Mouse (Mus musculus) MEL (cell line): ENCODE results near the gene Dagla.

ENCODE experiments used
- CHD2 ChIP-seq: IDR thresholded peaks from 2 replicates; pipeline ENCODE4 v1.6.1; 2011; ENCODE audit warnings: low read length, improper control_type of control experiment
- CTCF ChIP-seq, 3 experiments: IDR thresholded peaks in 2 of 3; conservative IDR thresholded peaks in 1 of 3; 2 replicates each; pipeline ENCODE4 v1.5.1; 2011 to 2012; ENCODE audit warnings: low read length in 3 of 3, low read depth in 2 of 3, mild to moderate bottlenecking in 2 of 3, improper control_type of control experiment in 1 of 3, inconsistent platforms in 1 of 3, mixed read lengths in 1 of 3, moderate library complexity in 1 of 3; ENCODE audit not compliant: control insufficient read depth in 1 of 3, insufficient read depth in 1 of 3, poor library complexity in 1 of 3, severe bottlenecking in 1 of 3
- E2F4 ChIP-seq: IDR thresholded peaks from 2 replicates; pipeline ENCODE4 v1.6.1; 2011; ENCODE audit warnings: low read depth, low read length, improper control_type of control experiment, borderline replicate concordance
- ELF1 ChIP-seq: IDR thresholded peaks from 2 replicates; pipeline ENCODE4 v1.6.1; 2014; ENCODE audit warnings: low read depth, mild to moderate bottlenecking, inconsistent platforms, low read length, improper control_type of control experiment, moderate library complexity
- EP300 ChIP-seq, 2 experiments: IDR thresholded peaks; 2 replicates each; pipeline ENCODE4 v1.6.1; 2011; ENCODE audit warnings: improper control_type of control experiment in 2 of 2, low read length in 2 of 2, low read depth in 1 of 2, mild to moderate bottlenecking in 1 of 2
- GATA1 ChIP-seq: IDR thresholded peaks from 2 replicates; pipeline ENCODE4 v1.6.1; 2011; ENCODE audit warnings: low read depth, low read length, improper control_type of control experiment
- MAX ChIP-seq: IDR thresholded peaks from 2 replicates; pipeline ENCODE4 v1.6.1; 2011; ENCODE audit warnings: low read length, improper control_type of control experiment
- MAZ ChIP-seq: IDR thresholded peaks from 2 replicates; pipeline ENCODE4 v1.6.1; 2012; ENCODE audit warnings: low read depth, mild to moderate bottlenecking, inconsistent platforms, low read length, improper control_type of control experiment
- NRF1 ChIP-seq: IDR thresholded peaks from 2 replicates; pipeline ENCODE4 v1.6.1; 2014; ENCODE audit warnings: low read depth, mild to moderate bottlenecking, inconsistent platforms, low read length, improper control_type of control experiment, moderate library complexity; ENCODE audit not compliant: poor library complexity, insufficient read depth, severe bottlenecking
- POLR2A ChIP-seq, 2 experiments: IDR thresholded peaks; 2 replicates each; pipeline ENCODE4 v1.6.1; 2011 to 2012; ENCODE audit warnings: low read length in 2 of 2, mild to moderate bottlenecking in 2 of 2, control low read depth in 1 of 2, improper control_type of control experiment in 1 of 2, low read depth in 1 of 2, moderate library complexity in 1 of 2; ENCODE audit not compliant: control insufficient read depth in 1 of 2, insufficient read depth in 1 of 2, poor library complexity in 1 of 2
- ZC3H11A ChIP-seq: IDR thresholded peaks from 2 replicates; pipeline ENCODE4 v1.6.1; 2012; ENCODE audit warnings: low read depth, mild to moderate bottlenecking, inconsistent platforms, low read length, improper control_type of control experiment
- ZMIZ1 ChIP-seq: IDR thresholded peaks from 2 replicates; pipeline ENCODE4 v1.6.1; 2012; ENCODE audit warnings: low read depth, mild to moderate bottlenecking, inconsistent platforms, low read length, improper control_type of control experiment, moderate library complexity

GRCm38 (mm10) chr19:10225767-10226166 is 78.9 kb downstream of the Dagla start:
- TF ChIP-seq POLR2A (IDR thresholded peaks at IDR 0.05; ENCODE audit: control insufficient read depth in 1 of 2, insufficient read depth in 1 of 2, low read depth in 1 of 2, low read length in 2 of 2, poor library complexity in 1 of 2): no peak
- TF ChIP-seq CTCF (IDR thresholded peaks at IDR 0.05 in 2 of 3, conservative IDR thresholded peaks at IDR 0.05 in 1 of 3; ENCODE audit: control insufficient read depth in 1 of 3, insufficient read depth in 1 of 3, low read depth in 2 of 3, low read length in 3 of 3, poor library complexity in 1 of 3, severe bottlenecking in 1 of 3): no peak
- no peak for TF ChIP-seq EP300 (IDR thresholded peaks at IDR 0.05; ENCODE audit: low read depth in 1 of 2, low read length in 2 of 2)
- TF ChIP-seq MAX: no peak
- TF ChIP-seq GATA1: no peak
- TF ChIP-seq NRF1: no peak
- TF ChIP-seq MAZ: no peak
- no peak for TF ChIP-seq ZMIZ1
- no peak for TF ChIP-seq E2F4
- no peak for TF ChIP-seq CHD2
- no peak for TF ChIP-seq ZC3H11A
- TF ChIP-seq ELF1: no peak
